Mouse (Mus musculus) hindbrain, postnatal 0 days (tissue): ENCODE data around the gene Rpl21. TPM values are rescaled to one million over a fixed set of nuclear protein-coding genes. Genes with fewer than 3 reads are reported as not detected.

Source experiments
- ATAC-seq: fragments of 200-750 bp; cut with Nextera tagmentation; 2 replicates; pipeline ENCODE4 v1.8.0; 2017; ENCODE audit warnings: mild to moderate bottlenecking, moderate TSS enrichment, moderate library complexity
- DNase-seq: peaks from one replicate; pipeline ENCODE4 v3.0.0-alpha.2; 2015; ENCODE audit warnings: low spot score
- H3K27ac ChIP-seq: fragments of 300-500 bp; sonication (generic); 2 replicates; pipeline ENCODE4 v1.5.1; 2014; ENCODE audit warnings: mild to moderate bottlenecking
- H3K27me3 ChIP-seq: fragments of 300-500 bp; sonication (generic); 2 replicates; pipeline ENCODE4 v1.6.1; 2014; ENCODE audit warnings: low read length, mixed read lengths; ENCODE audit not compliant: insufficient read depth
- H3K36me3 ChIP-seq: fragments of 300-500 bp; sonication (generic); 2 replicates; pipeline ENCODE4 v1.6.1; 2014; ENCODE audit warnings: low read length, mixed read lengths; ENCODE audit not compliant: insufficient read depth
- H3K4me1 ChIP-seq: fragments of 300-500 bp; sonication (generic); 2 replicates; pipeline ENCODE4 v1.6.1; 2014; ENCODE audit warnings: antibody characterized with exemption, low read length, mixed read lengths; ENCODE audit not compliant: insufficient read depth
- H3K4me2 ChIP-seq: fragments of 300-500 bp; sonication (generic); 2 replicates; pipeline ENCODE4 v1.6.1; 2014; ENCODE audit warnings: low read depth, mild to moderate bottlenecking, low read length, moderate library complexity, mixed read lengths
- H3K4me3 ChIP-seq: fragments of 300-500 bp; sonication (generic); 2 replicates; pipeline ENCODE4 v1.5.1; 2014; ENCODE audit warnings: low read length
- H3K9ac ChIP-seq: fragments of 300-500 bp; sonication (generic); replicated peaks from 2 replicates; pipeline ENCODE4 v1.6.1; 2014; ENCODE audit warnings: mild to moderate bottlenecking, low read length, moderate library complexity, mixed read lengths
- H3K9me3 ChIP-seq: fragments of 300-500 bp; sonication (generic); 2 replicates; pipeline ENCODE4 v1.6.1; 2016; ENCODE audit warnings: low read length, mixed read lengths
- CTCF ChIP-seq: IDR thresholded peaks from 2 replicates; pipeline ENCODE4 v1.5.1; 2016; ENCODE audit warnings: antibody characterized with exemption, control low read depth, low read depth
- WGBS: fragments of 180-500 bp; shearing (Covaris S2); extraction: QIAGEN DNeasy Blood & Tissue Kit; methylation state at CpG from one replicate; pipeline ENCODE4 v1.1.7; 2014; 5-methylcytosine and 5-hydroxymethylcytosine counted together
- polyA plus RNA-seq: library from polyadenylated mRNA; unstranded; fragments of >200 nt; fragmentation: Nextera tagmentation; extraction: Ambion mirVana; gene quantifications from 2 replicates; pipeline ENCODE4 v1.2.1, GENCODE M21; 2015
- total RNA-seq: library from RNA; depleted of rRNA; stranded (reverse); fragments of >200 nt; gene quantifications from 2 replicates; pipeline ENCODE4 v1.2.3, GENCODE M21; 2014

The Rpl21 gene
- total and polyA plus RNA-seq, 2 experiments from 2014 or later = 148 to 347 TPM

DNA sequence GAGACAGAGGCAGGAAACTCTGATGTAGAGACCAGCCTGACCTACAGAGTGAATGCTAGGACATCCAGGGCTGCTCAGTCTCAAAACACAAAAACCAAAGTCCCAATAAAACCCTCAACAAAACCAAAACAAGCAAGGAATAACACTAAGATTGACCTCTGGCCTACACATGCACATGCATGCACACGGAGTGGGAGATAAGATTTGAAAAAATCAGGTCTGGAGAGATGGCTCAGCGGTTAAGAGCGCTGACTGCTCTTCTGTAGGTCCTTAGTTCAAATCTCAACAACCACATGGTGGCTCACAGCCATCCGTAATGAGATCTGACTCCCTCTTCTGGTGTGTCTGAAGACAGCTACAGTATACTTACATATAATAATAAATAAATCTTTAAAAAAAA lies 7.7 kb downstream of the Rpl21 start:
- ATAC-seq (no peak), DNase-seq (no peak)
- WGBS = 81% methylated on average over 4 of the region's 4 CpGs
- Histone ChIP-seq H3K9me3 (no peaks in the 10 kb centered on the region), H3K27ac (no peak overlapping the region), H3K9ac (no peak overlapping the region), H3K27me3 (no peaks in the 10 kb centered on the region), H3K36me3 (peaks cover 24% of the 10 kb centered on the region; the same call in 1 of the 2 replicates), H3K4me1 (no peaks in the 10 kb centered on the region), H3K4me2 (no peak overlapping the region), H3K4me3 (no peak overlapping the region)
- no peak for TF ChIP-seq CTCF

DNA sequence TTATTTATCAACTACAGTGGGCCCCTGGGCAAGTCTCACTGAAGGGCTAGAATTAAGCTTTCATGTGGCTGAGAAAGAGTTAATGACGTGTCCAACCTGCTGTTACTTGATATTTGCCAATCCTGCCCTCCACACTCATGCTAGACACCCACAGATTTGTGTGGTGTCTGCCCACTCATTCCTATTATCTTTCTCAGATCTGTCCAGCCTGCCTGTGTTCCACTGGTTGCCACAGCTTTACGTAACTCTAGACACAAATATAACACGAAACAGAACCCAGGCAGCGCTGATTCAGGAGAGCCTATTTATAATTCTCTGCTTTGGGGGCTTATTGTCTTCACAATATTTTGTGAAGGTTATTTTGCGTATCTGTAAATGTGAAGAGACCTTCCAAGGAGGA lies 8.6 kb downstream of the Rpl21 start:
- no peak for DNase-seq
- no peak overlapping the region for H3K9ac ChIP-seq
- H3K9me3 ChIP-seq = no peaks in the 10 kb centered on the region
- no peak overlapping the region for H3K4me2 ChIP-seq
- no peaks in the 10 kb centered on the region for H3K4me1 ChIP-seq
- no peak for TF ChIP-seq CTCF
- no peak overlapping the region for H3K4me3 ChIP-seq
- H3K27me3 ChIP-seq = no peaks in the 10 kb centered on the region
- ATAC-seq = no peak
- WGBS = 90% methylated on average over 5 of the region's 5 CpGs
- peaks cover 20% of the 10 kb centered on the region; the same call in 1 of the 2 replicates for H3K36me3 ChIP-seq
- H3K27ac ChIP-seq = no peak overlapping the region

DNA sequence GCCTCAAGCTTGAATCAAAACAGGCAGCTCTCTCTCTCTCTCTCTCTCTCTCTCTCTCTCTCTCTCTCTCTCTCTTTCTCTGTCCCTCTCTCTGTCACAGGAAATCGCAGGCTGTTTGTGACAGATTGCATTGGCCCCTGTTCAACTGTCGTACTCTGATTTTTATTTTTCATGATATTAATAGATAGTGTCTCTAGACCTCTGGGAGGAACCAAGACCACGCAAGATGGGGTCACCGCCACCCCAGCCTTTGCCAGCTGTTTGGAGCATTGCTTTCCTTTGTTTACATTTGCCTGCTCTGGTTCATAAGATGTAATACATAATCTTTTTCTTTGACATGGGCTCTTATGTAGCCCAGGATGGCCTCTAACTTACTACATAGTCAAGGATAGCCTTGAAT lies 9.3 kb downstream of the Rpl21 start:
- no peak overlapping the region for H3K4me2 ChIP-seq
- H3K4me3 ChIP-seq = no peak overlapping the region
- no peak overlapping the region for H3K27ac ChIP-seq
- H3K9ac ChIP-seq = no peak overlapping the region
- H3K27me3 ChIP-seq = no peaks in the 10 kb centered on the region
- no peaks in the 10 kb centered on the region for H3K4me1 ChIP-seq
- H3K9me3 ChIP-seq = no peaks in the 10 kb centered on the region
- TF ChIP-seq CTCF = no peak
- ATAC-seq (no peak), DNase-seq (no peak)
- 92% methylated on average over 4 of the region's 4 CpGs for WGBS
- H3K36me3 ChIP-seq = peaks cover 14% of the 10 kb centered on the region; the same call in 1 of the 2 replicates

DNA sequence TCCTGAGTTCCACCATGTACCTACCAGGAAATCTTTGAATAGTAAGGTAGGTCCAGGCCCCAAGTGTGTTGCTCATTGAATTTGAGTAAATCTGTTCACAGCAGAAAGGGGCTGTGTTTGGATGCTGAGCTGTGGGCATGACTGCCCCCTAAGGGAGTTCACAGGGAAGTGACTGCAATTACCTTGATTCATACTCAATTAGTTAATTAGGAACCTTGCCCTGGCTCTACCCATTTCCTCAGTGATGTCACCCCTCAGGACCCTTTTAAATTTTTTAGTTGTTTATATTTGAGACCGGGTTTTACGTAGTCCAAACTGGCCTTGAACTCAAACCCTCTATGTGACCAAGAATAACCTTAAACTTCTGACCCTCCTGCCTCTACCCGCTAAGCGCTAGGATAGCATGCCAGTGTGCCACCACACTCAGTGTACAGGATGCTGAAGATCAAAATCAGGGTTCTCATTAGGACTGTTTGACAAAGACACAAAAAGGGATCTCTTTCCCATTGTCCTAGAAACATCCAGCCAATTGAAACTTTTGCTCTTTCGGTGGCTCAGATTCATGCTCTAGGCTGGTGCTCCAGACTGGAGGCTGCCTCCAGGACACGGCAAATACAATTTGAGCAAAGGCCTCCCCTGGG lies 11.7 kb downstream of the Rpl21 start:
- Histone ChIP-seq H3K4me1 (no peaks in the 10 kb centered on the region), H3K4me3 (peak overlapping the region; percentile 70), H3K4me2 (peak overlapping the region; percentile 100), H3K27me3 (no peaks in the 10 kb centered on the region), H3K36me3 (no peaks in the 10 kb centered on the region), H3K9ac (peak overlapping the region; percentile 67), H3K9me3 (no peaks in the 10 kb centered on the region), H3K27ac (0 out of 2 replicates have a peak overlapping the region, but pooled peaks have one; percentile 68)
- TF ChIP-seq CTCF = peak; percentile 57
- DNase-seq (peak; percentile 33), ATAC-seq (peak; percentile 34)
- 16% methylated on average over 6 of the region's 6 CpGs for WGBS

DNA sequence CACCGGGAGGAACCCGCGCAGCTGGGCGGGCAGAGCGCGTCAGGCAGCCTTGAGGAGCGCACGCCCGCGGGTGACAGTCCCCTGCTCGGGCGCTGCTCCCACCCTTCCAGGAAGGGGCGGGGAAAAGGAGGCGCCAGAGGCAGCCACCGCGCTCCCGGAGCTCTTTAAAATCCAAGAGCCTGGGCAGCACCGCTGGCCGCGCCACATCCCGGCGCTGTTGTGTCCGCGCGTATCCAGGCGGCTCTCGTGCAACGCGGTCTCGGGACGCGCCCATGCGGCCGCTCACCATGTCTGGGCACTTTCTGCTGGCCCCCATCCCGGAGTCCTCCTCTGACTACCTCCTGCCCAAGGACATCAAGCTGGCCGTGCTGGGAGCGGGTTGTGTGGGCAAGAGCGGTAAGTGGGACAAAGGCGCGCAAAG lies 12.3 kb downstream of the Rpl21 start, which contains the start of gene Rasl11a:
Gene Rasl11a (plus strand): TSS at position 127 of the 421 bp plus-strand sequence.
- Histone ChIP-seq H3K27ac (peak within 1 kb of the TSS; percentile 68; the same call in 1 of the 2 replicates), H3K4me2 (peak within 1 kb of the TSS; percentile 100)
- 0% methylated on average over 39 of the region's 40 CpGs for WGBS

DNA sequence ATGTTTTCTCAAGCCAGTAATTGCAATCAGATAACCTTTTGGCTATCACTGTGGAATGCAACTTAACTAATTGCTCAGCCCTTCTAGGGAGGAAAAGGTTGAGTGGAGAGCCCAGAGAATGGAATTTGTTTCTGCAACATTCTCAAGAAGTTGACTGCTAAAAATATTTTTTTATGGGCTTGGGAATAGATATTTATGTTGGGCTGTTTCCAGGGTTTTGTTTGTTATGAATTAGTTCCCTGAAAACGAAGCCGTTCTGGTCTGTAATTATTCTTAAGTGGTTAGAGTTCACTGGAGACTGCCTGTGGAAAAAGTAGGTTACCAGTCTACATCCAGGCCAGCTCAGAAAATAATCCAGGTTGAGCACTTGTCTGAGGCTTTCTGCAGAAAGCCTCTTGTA lies 13.8 kb downstream of the Rpl21 start:
- Histone ChIP-seq H3K9me3 (no peaks in the 10 kb centered on the region), H3K4me3 (peak overlapping the region; percentile 70), H3K27me3 (no peaks in the 10 kb centered on the region), H3K4me2 (peak overlapping the region; percentile 100), H3K27ac (no peak overlapping the region), H3K36me3 (no peaks in the 10 kb centered on the region), H3K4me1 (no peaks in the 10 kb centered on the region), H3K9ac (no peak overlapping the region)
- no peak for TF ChIP-seq CTCF
- DNase-seq = no peak
- no peak for ATAC-seq
- WGBS = 69% methylated on average over 2 of the region's 2 CpGs

More for the DNA sequence above, 12.3 kb downstream of the Rpl21 start, which contains the start of gene Rasl11a:
- TF ChIP-seq CTCF = peak; percentile 42
- Histone ChIP-seq H3K9ac (peak within 1 kb of the TSS; percentile 67), H3K27me3 (no peaks in the 10 kb centered on the region), H3K9me3 (no peaks in the 10 kb centered on the region), H3K4me1 (no peaks in the 10 kb centered on the region), H3K4me3 (peak within 1 kb of the TSS; percentile 70), H3K36me3 (no peaks in the 10 kb centered on the region)
- ATAC-seq (peak; percentile 90), DNase-seq (peak; percentile 87)

DNA sequence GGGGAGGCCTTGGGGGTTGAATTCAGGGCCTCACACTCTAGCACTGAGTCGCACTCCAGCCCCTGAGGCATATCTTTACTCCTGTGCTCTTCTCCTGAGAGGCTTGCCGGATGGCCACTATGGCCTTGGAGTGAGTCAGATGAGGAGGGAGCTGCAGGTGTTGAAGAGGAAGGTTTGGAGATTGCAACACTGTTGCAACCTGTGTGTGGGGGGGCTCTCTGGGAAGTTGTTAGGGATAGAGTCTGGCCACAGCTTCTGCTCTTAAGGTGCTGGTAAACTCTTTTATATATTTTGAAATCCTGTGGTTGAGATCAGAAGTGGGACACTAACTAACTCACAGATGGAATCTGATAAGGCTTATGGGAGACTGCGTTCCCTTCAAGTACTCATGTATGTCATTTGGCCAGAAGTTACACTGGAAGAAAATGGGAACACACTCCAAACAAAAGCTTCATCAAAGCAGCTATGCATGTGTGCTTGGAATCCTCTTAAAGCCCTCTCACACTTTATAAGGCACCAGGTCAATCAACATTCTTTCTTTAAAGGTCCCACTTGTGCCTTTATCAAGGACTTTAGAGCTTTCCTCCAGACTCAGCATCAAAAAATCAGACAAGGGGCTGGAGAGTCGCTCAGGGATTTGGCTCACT lies 16.4 kb downstream of the Rpl21 start:
- H3K9ac ChIP-seq = no peak overlapping the region
- H3K4me2 ChIP-seq = no peak overlapping the region
- H3K9me3 ChIP-seq = no peaks in the 10 kb centered on the region
- H3K4me1 ChIP-seq = no peaks in the 10 kb centered on the region
- no peak overlapping the region for H3K27ac ChIP-seq
- ATAC-seq = no peak
- DNase-seq = no peak
- no peak overlapping the region for H3K4me3 ChIP-seq
- H3K36me3 ChIP-seq = no peaks in the 10 kb centered on the region
- no peaks in the 10 kb centered on the region for H3K27me3 ChIP-seq
- TF ChIP-seq CTCF = no peak
- 95% methylated on average over 4 of the region's 4 CpGs for WGBS
